Mouse (Mus musculus): Measurements from ENCODE around the gene Mef2b.

DNA sequence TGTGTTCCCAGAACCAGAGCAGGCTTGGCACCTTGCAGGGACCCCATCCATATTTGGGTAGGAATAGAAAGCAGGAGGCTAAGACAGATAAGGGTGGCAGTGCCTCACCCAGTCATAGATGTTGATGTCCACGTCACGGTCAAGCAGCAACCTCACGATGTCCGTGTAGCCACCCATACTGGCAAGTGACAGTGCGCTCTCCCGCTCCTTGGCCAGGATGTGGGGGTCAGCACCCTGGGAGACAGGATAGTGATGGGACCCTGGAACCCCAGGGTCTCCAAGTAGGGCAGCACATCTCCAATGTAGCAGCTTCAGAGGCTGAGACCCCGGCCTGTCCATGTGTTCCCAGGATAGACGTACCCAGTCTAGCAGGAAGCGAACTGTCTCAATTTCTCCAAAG, 4.6 kb upstream of the Mef2b start:
- TF ChIP-seq CTCF (IDR thresholded peaks at IDR 0.05; ENCODE audit: low read depth) (no peak), EP300 (IDR thresholded peaks at IDR 0.05; ENCODE audit: low read depth) (no peak)

Data from liver, embryonic 14.5 days (tissue).